Mouse (Mus musculus): Measurements from ENCODE around the gene Edn3.

Gene Edn3

GRCm38 (mm10) chr2:174760479-174761121 lies at the start of gene Edn3:
TSS of gene Edn3 (plus strand) at chr2:174760619.
- no peak for DNase-seq (ENCODE audit: low read depth, low spot score)

GRCm38 (mm10) chr2:174712043-174712442 lies 48.4 kb upstream of the Edn3 start:
- no peak for DNase-seq (ENCODE audit: low read depth, low spot score)

- no peak for DNase-seq (ENCODE audit: low read depth, low spot score)
These were observed 44.5 kb upstream of the Edn3 start for GRCm38 (mm10) chr2:174715938-174716337.

GRCm38 (mm10) chr2:174717857-174718256 lies 42.6 kb upstream of the Edn3 start:
- no peak for DNase-seq (ENCODE audit: low read depth, low spot score)

GRCm38 (mm10) chr2:174727114-174727823 lies 33.1 kb upstream of the Edn3 start:
- no peak for DNase-seq (ENCODE audit: low read depth, low spot score)

GRCm38 (mm10) chr2:174731939-174732338 lies 28.5 kb upstream of the Edn3 start:
- no peak for DNase-seq (ENCODE audit: low read depth, low spot score)

- no peak for DNase-seq (ENCODE audit: low read depth, low spot score)
These were observed 25.1 kb upstream of the Edn3 start for GRCm38 (mm10) chr2:174735270-174735669.

GRCm38 (mm10) chr2:174747182-174747581 lies 13.2 kb upstream of the Edn3 start:
- no peak for DNase-seq (ENCODE audit: low read depth, low spot score)

GRCm38 (mm10) chr2:174748381-174748780 lies 12.0 kb upstream of the Edn3 start:
- no peak for DNase-seq (ENCODE audit: low read depth, low spot score)

- no peak for DNase-seq (ENCODE audit: low read depth, low spot score)
These were observed 7.2 kb upstream of the Edn3 start for GRCm38 (mm10) chr2:174753197-174753596.

GRCm38 (mm10) chr2:174754231-174754630 lies 6.2 kb upstream of the Edn3 start:
- DNase-seq (ENCODE audit: low read depth, low spot score): no peak

- no peak for DNase-seq (ENCODE audit: low read depth, low spot score)
These were observed 1.2 kb upstream of the Edn3 start for GRCm38 (mm10) chr2:174759189-174759588.

GRCm38 (mm10) chr2:174761452-174762101 lies 1.2 kb downstream of the Edn3 start:
- DNase-seq (ENCODE audit: low read depth, low spot score): no peak

GRCm38 (mm10) chr2:174762310-174762709 lies 1.9 kb downstream of the Edn3 start:
- no peak for DNase-seq (ENCODE audit: low read depth, low spot score)

- DNase-seq (ENCODE audit: low read depth, low spot score): no peak
These were observed 8.6 kb downstream of the Edn3 start for GRCm38 (mm10) chr2:174768891-174769528.

GRCm38 (mm10) chr2:174774177-174775111 lies 14.0 kb downstream of the Edn3 start:
- DNase-seq (ENCODE audit: low read depth, low spot score): no peak

GRCm38 (mm10) chr2:174782016-174782415 lies 21.6 kb downstream of the Edn3 start:
- DNase-seq (ENCODE audit: low read depth, low spot score): no peak

GRCm38 (mm10) chr2:174782880-174783279 lies 22.5 kb downstream of the Edn3 start:
- no peak for DNase-seq (ENCODE audit: low read depth, low spot score)

GRCm38 (mm10) chr2:174788830-174789229 lies 28.4 kb downstream of the Edn3 start:
- DNase-seq (ENCODE audit: low read depth, low spot score): no peak

GRCm38 (mm10) chr2:174792436-174793125 lies 32.2 kb downstream of the Edn3 start:
- DNase-seq (ENCODE audit: low read depth, low spot score): no peak

- DNase-seq (ENCODE audit: low read depth, low spot score): no peak
These were observed 32.8 kb downstream of the Edn3 start for GRCm38 (mm10) chr2:174793181-174793580.

Measured in 3T3-L1 (cell line).